Mouse (Mus musculus) myocyte (in vitro differentiated cells): ENCODE measurements around the gene Hnrnpf.

Experiments used
- POLR2A ChIP-seq: IDR thresholded peaks from one replicate; pipeline ENCODE4 v1.6.1; 2011; ENCODE audit warnings: low read depth, mild to moderate bottlenecking, control low read depth, moderate library complexity; ENCODE audit not compliant: insufficient read length
- REST ChIP-seq: IDR thresholded peaks from one replicate; pipeline ENCODE4 v1.6.1; 2011; ENCODE audit warnings: mild to moderate bottlenecking, control low read depth, moderate library complexity; ENCODE audit not compliant: insufficient read depth, insufficient read length
- USF1 ChIP-seq: IDR thresholded peaks from one replicate; pipeline ENCODE4 v1.6.1; 2011; ENCODE audit warnings: low read depth, mild to moderate bottlenecking, control low read depth, moderate library complexity

DNA sequence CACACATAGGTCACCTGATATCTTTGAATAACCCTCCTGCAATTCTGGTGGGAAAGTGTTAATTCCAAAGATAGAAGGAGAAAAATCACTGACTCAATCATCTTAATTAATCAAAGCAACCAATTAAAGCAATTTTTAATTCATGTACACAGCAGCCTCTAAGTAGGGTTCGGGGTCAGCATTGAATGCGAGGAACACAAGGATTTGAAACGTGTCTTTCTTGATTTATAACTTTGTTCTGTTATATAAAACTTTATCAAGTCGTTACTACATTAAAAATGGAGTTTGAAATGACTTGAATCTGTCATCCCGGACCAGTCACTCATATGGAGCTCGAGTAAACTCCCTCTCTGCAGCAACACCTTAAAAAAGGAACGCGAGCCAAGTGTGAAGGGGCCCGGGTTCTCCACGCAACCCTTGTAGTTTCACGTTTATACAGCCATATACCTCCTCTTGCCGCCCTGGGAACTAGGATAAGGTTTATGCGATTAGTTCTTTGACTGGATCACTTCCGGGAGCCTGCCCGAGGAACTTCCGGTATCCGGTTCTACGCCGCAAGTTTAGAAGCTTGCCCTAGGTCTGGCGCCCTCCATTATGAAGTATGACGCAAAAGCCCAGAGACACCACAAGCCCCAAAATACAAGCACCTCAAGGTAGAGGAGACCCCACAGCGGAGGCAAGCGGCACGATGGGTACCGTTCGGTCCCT is 21.3 kb upstream of the Hnrnpf start:
- TF ChIP-seq USF1 (no peak), POLR2A (no peak), REST (no peak)
